Mouse (Mus musculus) midbrain, embryonic 11.5 days (tissue): ENCODE measurements around the gene Zfp652. TPM values are rescaled to one million over a fixed set of nuclear protein-coding genes. Genes with fewer than 3 reads are reported as not detected.
A peak's percentile ranks its signal among the peaks of the same experiment; 100 is the strongest.

Experiments used
- ATAC-seq: fragments of 200-750 bp; cut with Nextera tagmentation; 2 replicates; pipeline ENCODE4 v1.8.0; 2017; ENCODE audit warnings: moderate TSS enrichment, moderate library complexity; ENCODE audit not compliant: low FRiP score
- DNase-seq: peaks from one replicate; pipeline ENCODE4 v3.0.0; 2015; ENCODE audit warnings: low spot score; ENCODE audit errors: missing footprints
- H3K27ac ChIP-seq: fragments of 300-500 bp; sonication (generic); 2 replicates; pipeline ENCODE4 v1.5.1; 2014; ENCODE audit warnings: low read depth, low read length
- H3K27me3 ChIP-seq: fragments of 300-500 bp; sonication (generic); 2 replicates; pipeline ENCODE4 v1.6.1; 2014; ENCODE audit warnings: mild to moderate bottlenecking, low read length, moderate library complexity, mixed read lengths; ENCODE audit not compliant: control insufficient read depth, insufficient read depth
- H3K36me3 ChIP-seq: fragments of 300-500 bp; sonication (generic); 2 replicates; pipeline ENCODE4 v1.6.1; 2014; ENCODE audit warnings: mild to moderate bottlenecking, low read length, moderate library complexity, mixed read lengths; ENCODE audit not compliant: control insufficient read depth, insufficient read depth
- H3K4me1 ChIP-seq: fragments of 300-500 bp; sonication (generic); 2 replicates; pipeline ENCODE4 v1.6.1; 2014; ENCODE audit warnings: low read length; ENCODE audit not compliant: control insufficient read depth, insufficient read depth
- H3K4me2 ChIP-seq: fragments of 300-500 bp; sonication (generic); 2 replicates; pipeline ENCODE4 v1.6.1; 2014; ENCODE audit warnings: mild to moderate bottlenecking, moderate library complexity
- H3K4me3 ChIP-seq: fragments of 300-500 bp; sonication (generic); 2 replicates; pipeline ENCODE4 v1.5.1; 2014; ENCODE audit warnings: low read depth, low read length
- H3K9ac ChIP-seq: fragments of 300-500 bp; sonication (generic); 2 replicates; pipeline ENCODE4 v1.6.1; 2014; ENCODE audit warnings: low read length
- H3K9me3 ChIP-seq: fragments of 300-500 bp; sonication (generic); 2 replicates; pipeline ENCODE4 v1.6.1; 2016; ENCODE audit warnings: low read length; ENCODE audit not compliant: control insufficient read depth
- WGBS: fragments of 180-500 bp; shearing (Covaris S2); extraction: QIAGEN DNeasy Blood & Tissue Kit; methylation state at CpG from one replicate; pipeline ENCODE4 v1.1.7; 2014; 5-methylcytosine and 5-hydroxymethylcytosine counted together
- polyA plus RNA-seq: library from polyadenylated mRNA; unstranded; fragments of >200 nt; fragmentation: Nextera tagmentation; extraction: Ambion mirVana; gene quantifications from 2 replicates; pipeline ENCODE4 v1.2.1, GENCODE M21; 2014

The Zfp652 gene
- polyA plus RNA-seq, 1 experiment from 2014 or later: 10.4 TPM

GRCm38 (mm10) chr11:95704032-95704969, 8.2 kb upstream of the Zfp652 start:
- DNase-seq: peak; percentile 53
- no peaks in the 10 kb centered on the region for H3K36me3 ChIP-seq
- no peak overlapping the region for H3K9ac ChIP-seq
- 87% methylated on average over 12 of the region's 12 CpGs for WGBS
- no peaks in the 10 kb centered on the region for H3K27me3 ChIP-seq
- H3K4me2 ChIP-seq: no peak overlapping the region
- H3K4me1 ChIP-seq: no peaks in the 10 kb centered on the region
- H3K9me3 ChIP-seq: no peaks in the 10 kb centered on the region
- no peak for ATAC-seq
- H3K4me3 ChIP-seq: no peak overlapping the region
- no peak overlapping the region for H3K27ac ChIP-seq

GRCm38 (mm10) chr11:95704970-95705330, 7.5 kb upstream of the Zfp652 start:
- H3K9me3 ChIP-seq: no peaks in the 10 kb centered on the region
- H3K4me3 ChIP-seq: no peak overlapping the region
- H3K27ac ChIP-seq: no peak overlapping the region
- no peaks in the 10 kb centered on the region for H3K27me3 ChIP-seq
- no peak overlapping the region for H3K4me2 ChIP-seq
- H3K36me3 ChIP-seq: no peaks in the 10 kb centered on the region
- H3K9ac ChIP-seq: no peak overlapping the region
- DNase-seq: peak; percentile 57
- ATAC-seq: no peak
- 56% methylated on average over 4 of the region's 4 CpGs for WGBS
- no peaks in the 10 kb centered on the region for H3K4me1 ChIP-seq

GRCm38 (mm10) chr11:95709534-95710040, 2.9 kb upstream of the Zfp652 start:
- ATAC-seq (no peak), DNase-seq (no peak)
- Histone ChIP-seq H3K27me3 (no peaks in the 10 kb centered on the region), H3K9ac (no peak overlapping the region), H3K36me3 (no peaks in the 10 kb centered on the region), H3K27ac (no peak overlapping the region), H3K4me3 (no peak overlapping the region), H3K4me1 (peaks cover 8% of the 10 kb centered on the region), H3K9me3 (no peaks in the 10 kb centered on the region), H3K4me2 (no peak overlapping the region)
- 96% methylated on average over 6 of the region's 6 CpGs for WGBS

GRCm38 (mm10) chr11:95710478-95710877, 2.0 kb upstream of the Zfp652 start:
- Histone ChIP-seq H3K36me3 (no peaks in the 10 kb centered on the region), H3K27me3 (no peaks in the 10 kb centered on the region), H3K27ac (no peak overlapping the region), H3K9ac (no peak overlapping the region), H3K4me1 (peaks cover 12% of the 10 kb centered on the region), H3K9me3 (no peaks in the 10 kb centered on the region), H3K4me2 (no peak overlapping the region), H3K4me3 (no peak overlapping the region)
- 81% methylated on average over 7 of the region's 7 CpGs for WGBS
- DNase-seq (no peak), ATAC-seq (no peak)

- Histone ChIP-seq H3K9ac (peak overlapping the region; percentile 95; the same call in 1 of the 2 replicates), H3K27me3 (no peaks in the 10 kb centered on the region), H3K36me3 (no peaks in the 10 kb centered on the region), H3K27ac (peak overlapping the region; percentile 92; the same call in 1 of the 2 replicates), H3K9me3 (no peaks in the 10 kb centered on the region), H3K4me2 (peak overlapping the region; percentile 93), H3K4me3 (peak overlapping the region; percentile 87), H3K4me1 (peaks cover 12% of the 10 kb centered on the region)
- peak; percentile 26 for ATAC-seq
- peak; percentile 90 for DNase-seq
- 37% methylated on average over 12 of the region's 12 CpGs for WGBS
Observed at GRCm38 (mm10) chr11:95712085-95712562, 349 bp upstream of the Zfp652 start.

GRCm38 (mm10) chr11:95713225-95713810, 845 bp downstream of the Zfp652 start:
- peaks cover 12% of the 10 kb centered on the region for H3K4me1 ChIP-seq
- H3K36me3 ChIP-seq: no peaks in the 10 kb centered on the region
- peak overlapping the region; percentile 95 for H3K9ac ChIP-seq
- WGBS: under 1% methylated on average over 28 of the region's 49 CpGs
- ATAC-seq (peak; percentile 76), DNase-seq (peak; percentile 95)
- H3K4me2 ChIP-seq: peak overlapping the region; percentile 93
- H3K9me3 ChIP-seq: no peaks in the 10 kb centered on the region
- no peaks in the 10 kb centered on the region for H3K27me3 ChIP-seq
- H3K4me3 ChIP-seq: peak overlapping the region; percentile 87
- peak overlapping the region; percentile 92 for H3K27ac ChIP-seq

- H3K4me1 ChIP-seq: peaks cover 12% of the 10 kb centered on the region
- ATAC-seq (no peak), DNase-seq (peak; percentile 89)
- peak overlapping the region; percentile 93 for H3K4me2 ChIP-seq
- no peaks in the 10 kb centered on the region for H3K27me3 ChIP-seq
- no peaks in the 10 kb centered on the region for H3K36me3 ChIP-seq
- WGBS: 0% methylated on average over 13 of the region's 13 CpGs
- H3K27ac ChIP-seq: peak overlapping the region; percentile 92
- H3K4me3 ChIP-seq: peak overlapping the region; percentile 87
- no peaks in the 10 kb centered on the region for H3K9me3 ChIP-seq
- peak overlapping the region; percentile 95 for H3K9ac ChIP-seq
Observed at GRCm38 (mm10) chr11:95713811-95714241, 1.4 kb downstream of the Zfp652 start.

- no peak for ATAC-seq
- Histone ChIP-seq H3K36me3 (no peaks in the 10 kb centered on the region), H3K9me3 (no peaks in the 10 kb centered on the region), H3K4me2 (peak overlapping the region; percentile 93), H3K9ac (peak overlapping the region; percentile 95), H3K4me1 (peaks cover 12% of the 10 kb centered on the region), H3K27me3 (no peaks in the 10 kb centered on the region), H3K27ac (no peak overlapping the region; the same call in 1 of the 2 replicates), H3K4me3 (peak overlapping the region; percentile 87)
- 47% methylated on average over 7 of the region's 7 CpGs for WGBS
- no peak for DNase-seq
Observed at GRCm38 (mm10) chr11:95714411-95714810, 1.9 kb downstream of the Zfp652 start.

GRCm38 (mm10) chr11:95716136-95716535, 3.7 kb downstream of the Zfp652 start:
- Histone ChIP-seq H3K27ac (no peak overlapping the region), H3K36me3 (no peaks in the 10 kb centered on the region), H3K4me1 (peaks cover 12% of the 10 kb centered on the region), H3K27me3 (no peaks in the 10 kb centered on the region), H3K9ac (no peak overlapping the region), H3K4me2 (no peak overlapping the region), H3K4me3 (no peak overlapping the region), H3K9me3 (no peaks in the 10 kb centered on the region)
- ATAC-seq: no peak
- no peak for DNase-seq
- WGBS: 75% methylated on average over 8 of the region's 8 CpGs
